Mouse (Mus musculus): ENCODE results near the gene Mefv. TPM values are rescaled to one million over a fixed set of nuclear protein-coding genes. Genes with fewer than 3 reads are reported as not detected.

Gene Mefv
- polyA plus RNA-seq (2015; fragmentation: Nextera tagmentation; extraction: Ambion mirVana): 0.19 TPM in 1 of 2 replicates, not detected in the other

GRCm38 (mm10) chr16:3717980-3718379, at the start of gene Mefv:
Gene Mefv, minus strand, starts transcription at chr16:3718097.
- no peak within 1 kb of the TSS for H3K4me2 ChIP-seq (replicated peaks)
- H3K9ac ChIP-seq: no peak within 1 kb of the TSS
- no peak for ATAC-seq
- WGBS: 87% methylated on average over 6 of the region's 6 CpGs
- H3K9me3 ChIP-seq: no peaks in the 10 kb centered on the region
- H3K4me1 ChIP-seq (replicated peaks): no peaks in the 10 kb centered on the region
- no peak within 1 kb of the TSS for H3K27ac ChIP-seq
- no peaks in the 10 kb centered on the region for H3K27me3 ChIP-seq (replicated peaks)
- H3K4me3 ChIP-seq (replicated peaks): no peak within 1 kb of the TSS
- no peaks in the 10 kb centered on the region for H3K36me3 ChIP-seq

GRCm38 (mm10) chr16:3748976-3749375, 31.1 kb upstream of the Mefv start:
- Histone ChIP-seq H3K9me3 (no peaks in the 10 kb centered on the region), H3K27ac (no peak overlapping the region), H3K4me1 (replicated peaks) (peaks cover 11% of the 10 kb centered on the region), H3K4me3 (replicated peaks) (no peak overlapping the region), H3K4me2 (replicated peaks) (no peak overlapping the region), H3K36me3 (peaks cover 50% of the 10 kb centered on the region), H3K27me3 (replicated peaks) (no peaks in the 10 kb centered on the region), H3K9ac (no peak overlapping the region)
- 98% methylated on average over 3 of the region's 3 CpGs for WGBS
- no peak for ATAC-seq

- Histone ChIP-seq H3K9ac (no peak overlapping the region), H3K27me3 (replicated peaks) (no peaks in the 10 kb centered on the region), H3K4me2 (replicated peaks) (peak overlapping the region; percentile 82), H3K4me1 (replicated peaks) (peaks cover 11% of the 10 kb centered on the region), H3K27ac (no peak overlapping the region), H3K36me3 (peaks cover 35% of the 10 kb centered on the region), H3K4me3 (replicated peaks) (peak overlapping the region; percentile 79), H3K9me3 (no peaks in the 10 kb centered on the region)
- ATAC-seq: no peak
- 84% methylated on average over 4 of the region's 4 CpGs for WGBS
Observed at GRCm38 (mm10) chr16:3745656-3746055, 27.8 kb upstream of the Mefv start.

GRCm38 (mm10) chr16:3744186-3744700, 26.3 kb upstream of the Mefv start:
- peak overlapping the region; percentile 83 for H3K9ac ChIP-seq
- WGBS: 1% methylated on average over 32 of the region's 32 CpGs
- H3K4me1 ChIP-seq (replicated peaks): peaks cover 11% of the 10 kb centered on the region
- peak overlapping the region; percentile 73 for H3K27ac ChIP-seq
- H3K36me3 ChIP-seq: peaks cover 23% of the 10 kb centered on the region
- H3K27me3 ChIP-seq (replicated peaks): no peaks in the 10 kb centered on the region
- H3K4me3 ChIP-seq (replicated peaks): peak overlapping the region; percentile 79
- ATAC-seq: peak; percentile 72
- no peaks in the 10 kb centered on the region for H3K9me3 ChIP-seq
- H3K4me2 ChIP-seq (replicated peaks): peak overlapping the region; percentile 82

GRCm38 (mm10) chr16:3743503-3744185, 25.7 kb upstream of the Mefv start, which contains the start of gene Zfp263:
Gene Zfp263, plus strand, starts transcription at chr16:3744093.
- WGBS: under 1% methylated on average over 42 of the region's 42 CpGs
- Histone ChIP-seq H3K9me3 (no peaks in the 10 kb centered on the region), H3K4me2 (replicated peaks) (peak within 1 kb of the TSS; percentile 82), H3K9ac (peak within 1 kb of the TSS; percentile 83), H3K27me3 (replicated peaks) (no peaks in the 10 kb centered on the region), H3K36me3 (peaks cover 17% of the 10 kb centered on the region), H3K4me3 (replicated peaks) (peak within 1 kb of the TSS; percentile 79), H3K4me1 (replicated peaks) (peaks cover 11% of the 10 kb centered on the region), H3K27ac (peak within 1 kb of the TSS; percentile 91)
- ATAC-seq: peak; percentile 98

- no peak overlapping the region for H3K9ac ChIP-seq
- H3K4me2 ChIP-seq (replicated peaks): no peak overlapping the region
- H3K4me1 ChIP-seq (replicated peaks): peaks cover 11% of the 10 kb centered on the region
- H3K9me3 ChIP-seq: no peaks in the 10 kb centered on the region
- H3K36me3 ChIP-seq: peaks cover 8% of the 10 kb centered on the region
- no peak overlapping the region for H3K4me3 ChIP-seq (replicated peaks)
- no peak for ATAC-seq
- H3K27ac ChIP-seq: no peak overlapping the region
- WGBS: 95% methylated on average over 6 of the region's 6 CpGs
- H3K27me3 ChIP-seq (replicated peaks): no peaks in the 10 kb centered on the region
Observed at GRCm38 (mm10) chr16:3742466-3742865, 24.6 kb upstream of the Mefv start.

- H3K4me2 ChIP-seq (replicated peaks): no peak overlapping the region
- no peaks in the 10 kb centered on the region for H3K9me3 ChIP-seq
- H3K4me1 ChIP-seq (replicated peaks): no peaks in the 10 kb centered on the region
- H3K36me3 ChIP-seq: no peaks in the 10 kb centered on the region
- 80% methylated on average over 1 of the region's 1 CpGs for WGBS
- H3K27me3 ChIP-seq (replicated peaks): no peaks in the 10 kb centered on the region
- H3K4me3 ChIP-seq (replicated peaks): no peak overlapping the region
- H3K9ac ChIP-seq: no peak overlapping the region
- no peak overlapping the region for H3K27ac ChIP-seq
- ATAC-seq: no peak
Observed at GRCm38 (mm10) chr16:3733198-3733732, 15.4 kb upstream of the Mefv start.

- no peaks in the 10 kb centered on the region for H3K36me3 ChIP-seq
- no peak for ATAC-seq
- no peak overlapping the region for H3K27ac ChIP-seq
- WGBS: 84% methylated on average over 4 of the region's 4 CpGs
- H3K27me3 ChIP-seq (replicated peaks): no peaks in the 10 kb centered on the region
- H3K4me2 ChIP-seq (replicated peaks): no peak overlapping the region
- H3K4me1 ChIP-seq (replicated peaks): no peaks in the 10 kb centered on the region
- no peak overlapping the region for H3K9ac ChIP-seq
- no peaks in the 10 kb centered on the region for H3K9me3 ChIP-seq
- H3K4me3 ChIP-seq (replicated peaks): no peak overlapping the region
Observed at GRCm38 (mm10) chr16:3732612-3733011, 14.7 kb upstream of the Mefv start.

GRCm38 (mm10) chr16:3727980-3728720, 10.3 kb upstream of the Mefv start:
- 80% methylated on average over 6 of the region's 6 CpGs for WGBS
- ATAC-seq: no peak
- no peak overlapping the region for H3K9ac ChIP-seq

GRCm38 (mm10) chr16:3723231-3723630, 5.3 kb upstream of the Mefv start:
- Histone ChIP-seq H3K4me2 (replicated peaks) (no peak overlapping the region), H3K9ac (no peak overlapping the region), H3K9me3 (no peaks in the 10 kb centered on the region), H3K27ac (no peak overlapping the region), H3K4me1 (replicated peaks) (no peaks in the 10 kb centered on the region), H3K4me3 (replicated peaks) (no peak overlapping the region), H3K36me3 (no peaks in the 10 kb centered on the region), H3K27me3 (replicated peaks) (no peaks in the 10 kb centered on the region)
- ATAC-seq: no peak
- WGBS: 64% methylated on average over 3 of the region's 3 CpGs

More at GRCm38 (mm10) chr16:3727980-3728720, 10.3 kb upstream of the Mefv start:
- Histone ChIP-seq H3K4me3 (replicated peaks) (no peak overlapping the region), H3K27ac (no peak overlapping the region), H3K4me1 (replicated peaks) (no peaks in the 10 kb centered on the region), H3K27me3 (replicated peaks) (no peaks in the 10 kb centered on the region), H3K4me2 (replicated peaks) (no peak overlapping the region), H3K9me3 (no peaks in the 10 kb centered on the region), H3K36me3 (no peaks in the 10 kb centered on the region)

GRCm38 (mm10) chr16:3714731-3715130, 3.2 kb downstream of the Mefv start:
- Histone ChIP-seq H3K27me3 (replicated peaks) (no peaks in the 10 kb centered on the region), H3K4me3 (replicated peaks) (no peak overlapping the region), H3K36me3 (no peaks in the 10 kb centered on the region), H3K4me1 (replicated peaks) (no peaks in the 10 kb centered on the region), H3K9ac (no peak overlapping the region), H3K27ac (no peak overlapping the region), H3K4me2 (replicated peaks) (no peak overlapping the region), H3K9me3 (no peaks in the 10 kb centered on the region)
- 89% methylated on average over 2 of the region's 2 CpGs for WGBS
- ATAC-seq: no peak

- Histone ChIP-seq H3K27me3 (replicated peaks) (no peaks in the 10 kb centered on the region), H3K4me1 (replicated peaks) (no peaks in the 10 kb centered on the region), H3K27ac (no peak overlapping the region), H3K4me2 (replicated peaks) (no peak overlapping the region), H3K9ac (no peak overlapping the region), H3K36me3 (no peaks in the 10 kb centered on the region), H3K4me3 (replicated peaks) (no peak overlapping the region), H3K9me3 (no peaks in the 10 kb centered on the region)
- WGBS: 81% methylated on average over 6 of the region's 6 CpGs
- ATAC-seq: no peak
Observed at GRCm38 (mm10) chr16:3706680-3707079, 11.2 kb downstream of the Mefv start.
